Mouse (Mus musculus) T-cell, adult 2 months (primary cell): ENCODE data around the gene Ttc23.

Source experiments
- DNase-seq: peaks from one replicate; pipeline ENCODE4 v3.0.0; 2022; ENCODE audit warnings: low spot score

The Ttc23 gene

GRCm38 (mm10) chr7:67647277-67647676 lies at the start of gene Ttc23:
Gene Ttc23, plus strand, starts transcription at chr7:67647410.
- DNase-seq = no peak

- DNase-seq = no peak
Measured at GRCm38 (mm10) chr7:67598050-67598449, 49.2 kb upstream of the Ttc23 start.

- DNase-seq = no peak
Measured at GRCm38 (mm10) chr7:67605114-67605513, 42.1 kb upstream of the Ttc23 start.

- DNase-seq = no peak
Measured at GRCm38 (mm10) chr7:67606250-67606649, 41.0 kb upstream of the Ttc23 start.

- no peak for DNase-seq
Measured at GRCm38 (mm10) chr7:67607669-67608347, 39.4 kb upstream of the Ttc23 start.

- DNase-seq = no peak
Measured at GRCm38 (mm10) chr7:67608348-67609024, 38.7 kb upstream of the Ttc23 start.

- no peak for DNase-seq
Measured at GRCm38 (mm10) chr7:67613795-67614463, 33.3 kb upstream of the Ttc23 start.

- no peak for DNase-seq
Measured at GRCm38 (mm10) chr7:67614464-67614861, 32.7 kb upstream of the Ttc23 start.

GRCm38 (mm10) chr7:67616890-67617289 lies 30.3 kb upstream of the Ttc23 start:
- no peak for DNase-seq

- DNase-seq = no peak
Measured at GRCm38 (mm10) chr7:67617646-67618045, 29.6 kb upstream of the Ttc23 start.

GRCm38 (mm10) chr7:67618316-67618715 lies 28.9 kb upstream of the Ttc23 start:
- no peak for DNase-seq

GRCm38 (mm10) chr7:67619836-67620235 lies 27.4 kb upstream of the Ttc23 start:
- DNase-seq = no peak

- DNase-seq = no peak
Measured at GRCm38 (mm10) chr7:67622151-67622550, 25.1 kb upstream of the Ttc23 start.

GRCm38 (mm10) chr7:67626671-67627070 lies 20.5 kb upstream of the Ttc23 start:
- no peak for DNase-seq

- no peak for DNase-seq
Measured at GRCm38 (mm10) chr7:67629681-67630080, 17.5 kb upstream of the Ttc23 start.

- DNase-seq = peak; percentile 66
Measured at GRCm38 (mm10) chr7:67630817-67631216, 16.4 kb upstream of the Ttc23 start.

- peak; percentile 27 for DNase-seq
Measured at GRCm38 (mm10) chr7:67632380-67632779, 14.8 kb upstream of the Ttc23 start.

GRCm38 (mm10) chr7:67634210-67634609 lies 13.0 kb upstream of the Ttc23 start:
- DNase-seq = no peak

GRCm38 (mm10) chr7:67636161-67636560 lies 11.0 kb upstream of the Ttc23 start:
- DNase-seq = no peak

GRCm38 (mm10) chr7:67639006-67639405 lies 8.2 kb upstream of the Ttc23 start:
- no peak for DNase-seq

- DNase-seq = no peak
Measured at GRCm38 (mm10) chr7:67642955-67643354, 4.3 kb upstream of the Ttc23 start.

- no peak for DNase-seq
Measured at GRCm38 (mm10) chr7:67644291-67644690, 2.9 kb upstream of the Ttc23 start.
